Mouse (Mus musculus) hindbrain, embryonic 14.5 days (tissue): ENCODE measurements around the gene Prr15l. TPM values are rescaled to one million over a fixed set of nuclear protein-coding genes. Genes with fewer than 3 reads are reported as not detected.

Experiments used
- ATAC-seq: fragments of 200-750 bp; cut with Nextera tagmentation; 2 replicates; pipeline ENCODE4 v1.8.0; 2017; ENCODE audit warnings: moderate number of reproducible peaks, mild to moderate bottlenecking, moderate TSS enrichment, moderate library complexity; ENCODE audit not compliant: low FRiP score
- DNase-seq: peaks from one replicate; pipeline ENCODE4 v3.0.0-alpha.2; 2015; ENCODE audit warnings: low spot score
- H3K27ac ChIP-seq: fragments of 300-500 bp; sonication (generic); 2 replicates; pipeline ENCODE4 v1.5.1; 2014; ENCODE audit warnings: mild to moderate bottlenecking, moderate library complexity
- H3K27me3 ChIP-seq: fragments of 300-500 bp; sonication (generic); 2 replicates; pipeline ENCODE4 v1.6.1; 2014; ENCODE audit warnings: mild to moderate bottlenecking, low read length, mixed read lengths; ENCODE audit not compliant: control insufficient read depth, insufficient read depth
- H3K36me3 ChIP-seq: fragments of 300-500 bp; sonication (generic); replicated peaks from 2 replicates; pipeline ENCODE4 v1.6.1; 2014; ENCODE audit not compliant: control insufficient read depth, insufficient read depth
- H3K4me1 ChIP-seq: fragments of 300-500 bp; sonication (generic); replicated peaks from 2 replicates; pipeline ENCODE4 v1.6.1; 2014; ENCODE audit warnings: antibody characterized with exemption, low read length, mixed read lengths; ENCODE audit not compliant: control insufficient read depth, insufficient read depth
- H3K4me2 ChIP-seq: fragments of 300-500 bp; sonication (generic); replicated peaks from 2 replicates; pipeline ENCODE4 v1.6.1; 2014; ENCODE audit warnings: mild to moderate bottlenecking, moderate library complexity
- H3K4me3 ChIP-seq: fragments of 300-500 bp; sonication (generic); replicated peaks from 2 replicates; pipeline ENCODE4 v1.5.1; 2014; ENCODE audit warnings: mild to moderate bottlenecking, low read length
- H3K9ac ChIP-seq: fragments of 300-500 bp; sonication (generic); 2 replicates; pipeline ENCODE4 v1.6.1; 2014
- H3K9me3 ChIP-seq: fragments of 300-500 bp; sonication (generic); 2 replicates; pipeline ENCODE4 v1.6.1; 2016; ENCODE audit warnings: low read length; ENCODE audit not compliant: control insufficient read depth
- WGBS: fragments of 180-500 bp; shearing (Covaris S2); extraction: QIAGEN DNeasy Blood & Tissue Kit; methylation state at CpG from one replicate; pipeline ENCODE4 v1.1.7; 2014; 5-methylcytosine and 5-hydroxymethylcytosine counted together
- polyA plus RNA-seq: library from polyadenylated mRNA; unstranded; fragments of >200 nt; fragmentation: Nextera tagmentation; extraction: Ambion mirVana; gene quantifications from 2 replicates; pipeline ENCODE4 v1.2.1, GENCODE M21; 2014

Gene Prr15l
- 0.16 TPM in 2 replicates for polyA plus RNA-seq

DNA sequence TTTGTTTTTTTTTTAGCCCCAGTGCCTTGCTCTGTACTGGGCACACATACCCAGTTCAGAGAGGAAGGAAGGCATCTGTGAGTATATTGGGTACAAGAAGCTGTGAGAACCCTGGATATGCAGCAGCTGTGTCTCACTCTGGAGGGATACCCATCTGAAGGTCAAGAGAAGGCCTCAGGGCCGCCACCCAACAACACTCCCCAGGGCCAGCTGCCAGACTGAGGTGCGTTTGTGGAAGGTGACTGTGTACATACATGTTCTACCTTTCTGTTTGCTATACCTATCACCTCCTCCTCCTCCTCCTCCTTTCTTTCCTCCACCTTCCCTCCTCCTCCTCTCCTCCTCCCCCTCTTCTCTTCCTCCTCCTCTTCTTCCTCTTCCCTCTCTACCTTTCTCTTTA, at the start of gene Prr15l:
Gene Prr15l, plus strand, starts transcription at position 17 of the 400 bp plus-strand sequence.
- Histone ChIP-seq H3K27me3 (peaks cover 5% of the 10 kb centered on the region; the same call in 1 of the 2 replicates), H3K4me2 (no peak within 1 kb of the TSS), H3K9me3 (no peaks in the 10 kb centered on the region), H3K9ac (no peak within 1 kb of the TSS), H3K4me3 (no peak within 1 kb of the TSS), H3K36me3 (no peaks in the 10 kb centered on the region), H3K4me1 (no peaks in the 10 kb centered on the region), H3K27ac (no peak within 1 kb of the TSS)
- ATAC-seq, result no peak
- no peak for DNase-seq
- 77% methylated on average over 2 of the region's 2 CpGs for WGBS

- Histone ChIP-seq H3K9ac (no peak overlapping the region), H3K36me3 (no peaks in the 10 kb centered on the region), H3K4me1 (peaks cover 52% of the 10 kb centered on the region), H3K4me2 (no peak overlapping the region), H3K4me3 (no peak overlapping the region), H3K27ac (peak overlapping the region; percentile 100), H3K27me3 (no peaks in the 10 kb centered on the region), H3K9me3 (no peaks in the 10 kb centered on the region)
- no peak for DNase-seq
- 16% methylated on average over 3 of the region's 3 CpGs for WGBS
- ATAC-seq, result no peak
Observed at GRCm38 (mm10) chr11:96878715-96879114, 49.2 kb upstream of the Prr15l start.

GRCm38 (mm10) chr11:96879359-96879758, 48.5 kb upstream of the Prr15l start:
- 6% methylated on average over 7 of the region's 7 CpGs for WGBS
- Histone ChIP-seq H3K36me3 (no peaks in the 10 kb centered on the region), H3K27me3 (no peaks in the 10 kb centered on the region), H3K27ac (peak overlapping the region; percentile 100), H3K4me2 (no peak overlapping the region), H3K4me3 (no peak overlapping the region), H3K9ac (no peak overlapping the region), H3K4me1 (peaks cover 46% of the 10 kb centered on the region), H3K9me3 (no peaks in the 10 kb centered on the region)
- DNase-seq (no peak), ATAC-seq (no peak)

DNA sequence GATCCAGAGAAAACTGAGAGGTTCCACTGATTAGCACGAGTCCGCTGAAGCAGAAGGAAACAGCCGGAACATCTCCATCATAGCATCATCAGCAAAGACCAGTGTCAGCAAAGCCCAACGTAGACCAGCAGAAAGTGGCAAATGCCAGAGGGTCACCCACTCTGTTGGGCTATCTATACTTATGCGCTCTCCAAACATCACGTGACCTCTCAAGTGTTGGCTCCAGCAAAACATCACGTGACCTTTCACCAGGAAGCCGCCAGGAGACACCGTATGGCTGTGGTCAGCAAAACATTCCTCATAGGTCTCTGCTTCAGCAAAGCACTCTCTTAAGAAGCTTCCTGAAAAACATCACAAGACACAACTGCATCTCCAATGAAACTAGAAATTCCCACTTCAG, 47.6 kb upstream of the Prr15l start:
- no peak overlapping the region for H3K9ac ChIP-seq
- H3K9me3 ChIP-seq, result no peaks in the 10 kb centered on the region
- DNase-seq (no peak), ATAC-seq (no peak)
- H3K4me2 ChIP-seq, result no peak overlapping the region
- 74% methylated on average over 9 of the region's 9 CpGs for WGBS
- no peaks in the 10 kb centered on the region for H3K27me3 ChIP-seq
- no peak overlapping the region for H3K4me3 ChIP-seq
- no peak overlapping the region for H3K27ac ChIP-seq
- peaks cover 39% of the 10 kb centered on the region for H3K4me1 ChIP-seq
- H3K36me3 ChIP-seq, result no peaks in the 10 kb centered on the region

- ATAC-seq, result peak; percentile 80; the same call in 1 of the 2 replicates
- 16% methylated on average over 5 of the region's 5 CpGs for WGBS
- H3K4me2 ChIP-seq, result no peak overlapping the region; the same call in 1 of the 2 replicates
Observed at GRCm38 (mm10) chr11:96885901-96886340, 42.0 kb upstream of the Prr15l start.

GRCm38 (mm10) chr11:96886942-96887546, 40.9 kb upstream of the Prr15l start:
- Histone ChIP-seq H3K4me1 (peaks cover 22% of the 10 kb centered on the region), H3K27ac (peak overlapping the region; percentile 89), H3K27me3 (no peaks in the 10 kb centered on the region), H3K4me3 (no peak overlapping the region), H3K9me3 (no peaks in the 10 kb centered on the region), H3K36me3 (no peaks in the 10 kb centered on the region), H3K4me2 (no peak overlapping the region), H3K9ac (no peak overlapping the region)
- DNase-seq (no peak), ATAC-seq (no peak)
- 78% methylated on average over 8 of the region's 8 CpGs for WGBS

More at GRCm38 (mm10) chr11:96885901-96886340, 42.0 kb upstream of the Prr15l start:
- peak; percentile 52 for DNase-seq
- Histone ChIP-seq H3K4me3 (no peak overlapping the region), H3K36me3 (no peaks in the 10 kb centered on the region), H3K27me3 (no peaks in the 10 kb centered on the region), H3K4me1 (peaks cover 22% of the 10 kb centered on the region), H3K9ac (0 out of 2 replicates have a peak overlapping the region, but pooled peaks have one; percentile 7), H3K9me3 (no peaks in the 10 kb centered on the region), H3K27ac (peak overlapping the region; percentile 89)

GRCm38 (mm10) chr11:96891784-96892527, 35.9 kb upstream of the Prr15l start:
- no peak overlapping the region for H3K4me3 ChIP-seq
- no peaks in the 10 kb centered on the region for H3K9me3 ChIP-seq
- H3K4me1 ChIP-seq, result peaks cover 18% of the 10 kb centered on the region
- H3K27me3 ChIP-seq, result no peaks in the 10 kb centered on the region
- no peaks in the 10 kb centered on the region for H3K36me3 ChIP-seq
- 27% methylated on average over 14 of the region's 14 CpGs for WGBS
- H3K27ac ChIP-seq, result no peak overlapping the region
- DNase-seq, result no peak
- ATAC-seq, result no peak
- no peak overlapping the region for H3K9ac ChIP-seq
- H3K4me2 ChIP-seq, result no peak overlapping the region

- Histone ChIP-seq H3K36me3 (no peaks in the 10 kb centered on the region), H3K9ac (no peak overlapping the region)
- 26% methylated on average over 11 of the region's 11 CpGs for WGBS
Observed at GRCm38 (mm10) chr11:96893203-96893842, 34.6 kb upstream of the Prr15l start.

DNA sequence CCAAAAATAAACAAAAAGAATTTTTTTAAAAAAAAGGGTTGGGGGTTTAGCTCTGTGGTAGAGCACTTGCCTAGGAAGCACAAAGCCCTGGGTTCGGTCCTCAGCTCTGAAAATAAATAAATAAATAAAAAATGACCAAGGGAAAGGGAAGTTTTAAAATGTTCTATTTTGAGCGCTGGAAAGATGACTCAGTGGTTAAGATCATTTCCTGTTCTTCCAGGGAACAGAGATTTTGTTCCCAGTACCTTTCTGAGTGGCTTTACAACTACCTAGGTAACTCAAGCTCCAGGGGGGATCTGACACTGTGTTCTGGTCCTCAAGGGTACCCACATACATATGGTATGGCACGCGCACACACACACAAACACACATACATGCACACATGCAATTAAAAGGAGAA, 32.0 kb upstream of the Prr15l start:
- no peak overlapping the region for H3K4me2 ChIP-seq
- DNase-seq (no peak), ATAC-seq (no peak)
- H3K27ac ChIP-seq, result no peak overlapping the region
- WGBS, result 94% methylated on average over 4 of the region's 4 CpGs
- H3K4me3 ChIP-seq, result no peak overlapping the region
- no peaks in the 10 kb centered on the region for H3K36me3 ChIP-seq
- H3K9me3 ChIP-seq, result no peaks in the 10 kb centered on the region
- no peaks in the 10 kb centered on the region for H3K27me3 ChIP-seq
- H3K4me1 ChIP-seq, result peaks cover 32% of the 10 kb centered on the region
- H3K9ac ChIP-seq, result no peak overlapping the region

More at GRCm38 (mm10) chr11:96893203-96893842, 34.6 kb upstream of the Prr15l start:
- H3K27ac ChIP-seq, result peak overlapping the region; percentile 60
- peak; percentile 53; the same call in 1 of the 2 replicates for ATAC-seq
- DNase-seq, result no peak
- no peaks in the 10 kb centered on the region for H3K9me3 ChIP-seq
- no peak overlapping the region for H3K4me3 ChIP-seq
- H3K4me2 ChIP-seq, result no peak overlapping the region
- H3K27me3 ChIP-seq, result no peaks in the 10 kb centered on the region
- H3K4me1 ChIP-seq, result peaks cover 14% of the 10 kb centered on the region
